Mouse (Mus musculus) neural tube, embryonic 11.5 days (tissue): ENCODE measurements around the gene Hsd3b4. TPM values are rescaled to one million over a fixed set of nuclear protein-coding genes. Genes with fewer than 3 reads are reported as not detected.
"Not testable (repeated sequence)": the region's sequence is repeated elsewhere in the genome, so short reads cannot be mapped to it uniquely, and the experiment has no call there.

Experiments
- ATAC-seq: fragments of 200-750 bp; cut with Nextera tagmentation; 2 replicates; pipeline ENCODE4 v1.8.0; 2017; ENCODE audit warnings: moderate number of reproducible peaks, mild to moderate bottlenecking, moderate TSS enrichment, moderate library complexity; ENCODE audit not compliant: insufficient read depth, low FRiP score, low TSS enrichment
- DNase-seq: peaks from one replicate; pipeline ENCODE4 v3.0.0-alpha.2; 2015; ENCODE audit warnings: low spot score
- H3K27ac ChIP-seq: fragments of 300-500 bp; sonication (generic); 2 replicates; pipeline ENCODE4 v1.5.1; 2014; ENCODE audit warnings: low read depth, mild to moderate bottlenecking, low read length
- H3K27me3 ChIP-seq: fragments of 300-500 bp; sonication (generic); 2 replicates; pipeline ENCODE4 v1.6.1; 2014; ENCODE audit warnings: mild to moderate bottlenecking, low read length, mixed read lengths; ENCODE audit not compliant: control insufficient read depth, insufficient read depth
- H3K36me3 ChIP-seq: fragments of 300-500 bp; sonication (generic); 2 replicates; pipeline ENCODE4 v1.6.1; 2014; ENCODE audit warnings: mild to moderate bottlenecking, low read length, moderate library complexity, mixed read lengths; ENCODE audit not compliant: control insufficient read depth, insufficient read depth
- H3K4me1 ChIP-seq: fragments of 300-500 bp; sonication (generic); 2 replicates; pipeline ENCODE4 v1.6.1; 2014; ENCODE audit warnings: low read length, mixed read lengths; ENCODE audit not compliant: control insufficient read depth, insufficient read depth
- H3K4me2 ChIP-seq: fragments of 300-500 bp; sonication (generic); 2 replicates; pipeline ENCODE4 v1.6.1; 2014; ENCODE audit warnings: low read depth, mild to moderate bottlenecking, moderate library complexity
- H3K4me3 ChIP-seq: fragments of 300-500 bp; sonication (generic); 2 replicates; pipeline ENCODE4 v1.5.1; 2014; ENCODE audit warnings: low read depth, low read length
- H3K9ac ChIP-seq: fragments of 300-500 bp; sonication (generic); 2 replicates; pipeline ENCODE4 v1.6.1; 2014; ENCODE audit warnings: mild to moderate bottlenecking, low read length
- H3K9me3 ChIP-seq: fragments of 300-500 bp; sonication (generic); 2 replicates; pipeline ENCODE4 v1.6.1; 2016; ENCODE audit warnings: low read length; ENCODE audit not compliant: control insufficient read depth
- WGBS: fragments of 180-500 bp; shearing (Covaris S2); extraction: QIAGEN DNeasy Blood & Tissue Kit; methylation state at CpG from one replicate; pipeline ENCODE4 v1.1.7; 2014; 5-methylcytosine and 5-hydroxymethylcytosine counted together
- polyA plus RNA-seq: library from polyadenylated mRNA; unstranded; fragments of >200 nt; fragmentation: Nextera tagmentation; extraction: Ambion mirVana; gene quantifications from 2 replicates; pipeline ENCODE4 v1.2.1, GENCODE M21; 2014

Gene Hsd3b4
- polyA plus RNA-seq, 1 experiment from 2014 or later, result not detected

DNA sequence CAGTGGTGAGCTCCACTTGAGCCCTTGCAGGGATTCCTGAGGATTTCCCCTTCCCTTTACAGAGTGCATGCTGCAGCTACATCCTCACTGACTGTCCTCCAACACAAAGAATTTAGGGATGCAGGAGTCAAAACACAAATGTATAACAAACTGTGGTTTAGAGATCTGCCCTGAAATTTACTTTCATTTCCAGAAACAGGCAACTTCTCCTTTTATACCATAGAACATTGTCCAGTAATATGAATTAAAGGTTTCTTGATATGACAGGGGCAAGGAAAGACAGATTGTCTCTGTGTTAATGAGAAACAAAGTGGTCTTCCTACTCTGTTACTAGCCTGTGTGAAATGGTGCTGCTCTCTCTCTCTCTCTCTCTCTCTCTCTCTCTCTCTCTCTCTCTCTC is 12.9 kb downstream of the Hsd3b4 start:
- not testable (repeated sequence) for H3K36me3 ChIP-seq, H3K9me3 ChIP-seq, ATAC-seq, H3K27me3 ChIP-seq, DNase-seq, H3K4me2 ChIP-seq, H3K4me1 ChIP-seq, H3K4me3 ChIP-seq, H3K9ac ChIP-seq, H3K27ac ChIP-seq

DNA sequence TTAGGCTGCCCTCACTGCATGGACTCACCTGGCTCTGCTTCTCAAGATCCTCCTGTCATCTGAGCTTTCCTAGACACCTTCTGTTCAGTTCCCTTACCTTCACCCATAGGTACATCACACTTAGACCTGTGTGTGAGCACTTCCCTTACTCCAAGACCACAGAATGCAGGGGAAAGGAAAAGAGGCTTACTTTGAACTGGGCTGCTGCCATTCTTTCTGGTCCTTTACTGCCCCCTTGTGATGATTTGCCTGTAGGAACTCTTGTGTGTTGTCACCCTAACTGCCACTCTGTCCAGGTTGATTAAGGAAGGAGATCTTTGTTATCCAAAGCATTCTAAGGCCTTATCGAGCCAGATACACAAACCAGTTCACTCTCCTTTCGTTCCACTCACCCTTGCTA is 13.6 kb downstream of the Hsd3b4 start:
- H3K27ac ChIP-seq, H3K4me2 ChIP-seq, H3K4me1 ChIP-seq, H3K36me3 ChIP-seq, DNase-seq, H3K9me3 ChIP-seq, H3K27me3 ChIP-seq, H3K4me3 ChIP-seq, H3K9ac ChIP-seq: not testable (repeated sequence)
- no CpG with 5 or more reads among the region's 2 CpGs for WGBS
- peak; percentile 31; the same call in 1 of the 2 replicates for ATAC-seq

DNA sequence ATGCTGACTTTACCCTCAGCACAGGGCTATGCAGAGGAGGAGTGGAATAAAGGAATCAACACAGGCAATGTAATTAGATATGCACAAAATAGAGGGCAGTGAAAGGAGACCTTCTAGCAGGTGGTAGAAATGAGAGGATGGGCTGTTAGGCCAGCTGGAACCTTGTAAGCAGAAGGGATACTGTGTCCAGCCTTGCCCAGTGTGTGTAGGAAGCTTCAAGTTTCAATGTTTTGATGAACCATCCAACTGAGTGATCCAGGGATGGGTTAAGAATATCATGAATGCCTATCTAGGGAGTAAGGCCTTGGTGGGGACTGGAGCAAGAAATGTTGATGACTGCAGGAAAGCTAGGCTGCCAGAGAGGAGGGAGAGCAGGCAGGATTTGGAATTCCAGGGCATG is 15.3 kb downstream of the Hsd3b4 start:
- DNase-seq, H3K27me3 ChIP-seq, H3K4me3 ChIP-seq, ATAC-seq, H3K4me2 ChIP-seq, H3K4me1 ChIP-seq, H3K9me3 ChIP-seq, H3K27ac ChIP-seq, H3K36me3 ChIP-seq, H3K9ac ChIP-seq: not testable (repeated sequence)

DNA sequence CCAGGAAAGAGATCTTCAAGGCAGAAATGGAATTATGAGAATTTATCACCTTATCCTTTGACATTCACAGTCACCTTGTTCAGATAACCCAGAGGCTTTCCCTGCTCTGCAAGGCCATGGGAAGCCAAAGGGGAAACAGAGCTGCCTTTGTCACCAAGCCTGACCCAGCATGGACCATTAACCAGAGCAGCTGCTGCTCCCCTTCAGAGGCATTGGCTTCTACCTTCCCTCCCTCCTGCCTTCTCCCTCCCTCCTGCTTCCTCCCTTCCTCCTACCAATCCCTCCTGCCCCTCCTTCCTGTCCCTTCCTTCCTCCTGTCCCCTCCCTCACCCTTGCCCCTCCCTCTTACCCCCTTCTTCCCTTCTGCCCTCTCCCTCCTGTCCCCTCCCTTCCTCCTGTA is 16.1 kb downstream of the Hsd3b4 start:
- DNase-seq, H3K4me2 ChIP-seq, H3K9me3 ChIP-seq, H3K27me3 ChIP-seq, ATAC-seq, H3K4me3 ChIP-seq, H3K9ac ChIP-seq, H3K36me3 ChIP-seq, H3K4me1 ChIP-seq, H3K27ac ChIP-seq: not testable (repeated sequence)

DNA sequence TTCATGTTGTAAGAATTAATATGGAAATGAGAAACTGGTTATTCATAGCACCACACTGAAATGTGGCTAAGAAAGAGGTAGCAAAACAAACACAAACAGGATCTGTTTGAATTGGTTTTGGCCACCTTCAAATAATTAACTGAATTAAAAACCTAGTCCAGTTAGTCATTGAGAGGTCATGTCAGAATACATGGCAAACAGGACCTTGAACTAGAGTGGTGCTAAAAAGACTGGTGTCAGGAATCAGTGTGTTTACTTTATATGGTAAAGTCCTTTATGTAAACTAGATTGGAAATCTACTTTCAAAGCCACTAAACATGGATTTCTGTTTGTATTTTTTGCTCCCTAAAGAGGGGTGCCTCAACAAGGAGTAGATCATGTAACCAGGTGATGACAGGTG is 38.8 kb downstream of the Hsd3b4 start:
- not testable (repeated sequence) for H3K4me1 ChIP-seq, H3K4me2 ChIP-seq, H3K9ac ChIP-seq, ATAC-seq, H3K9me3 ChIP-seq, H3K27me3 ChIP-seq, H3K4me3 ChIP-seq, H3K27ac ChIP-seq, H3K36me3 ChIP-seq, DNase-seq

DNA sequence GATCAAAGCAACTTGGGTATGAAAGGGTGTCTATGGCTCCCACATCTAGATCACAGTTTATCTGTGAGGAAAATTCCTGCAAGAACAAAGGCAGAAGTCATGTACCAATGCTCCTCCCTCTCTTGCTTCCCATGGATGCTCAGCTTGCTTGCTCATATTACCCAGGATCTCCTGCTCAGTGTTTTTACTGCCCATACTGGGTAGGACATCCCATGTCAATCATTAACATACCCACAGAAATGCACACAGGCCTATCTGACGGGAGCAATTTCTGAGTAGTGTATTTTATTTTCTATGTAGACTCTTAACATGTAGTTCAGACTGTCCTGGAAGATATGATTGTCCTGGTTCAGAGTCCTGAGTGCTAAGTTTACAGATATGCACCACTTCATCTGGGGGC is 39.3 kb downstream of the Hsd3b4 start:
- not testable (repeated sequence) for H3K4me2 ChIP-seq, H3K27ac ChIP-seq, DNase-seq, H3K36me3 ChIP-seq, H3K27me3 ChIP-seq, H3K4me1 ChIP-seq, H3K4me3 ChIP-seq, H3K9ac ChIP-seq, H3K9me3 ChIP-seq, ATAC-seq
- no CpG with 5 or more reads among the region's 1 CpGs for WGBS

DNA sequence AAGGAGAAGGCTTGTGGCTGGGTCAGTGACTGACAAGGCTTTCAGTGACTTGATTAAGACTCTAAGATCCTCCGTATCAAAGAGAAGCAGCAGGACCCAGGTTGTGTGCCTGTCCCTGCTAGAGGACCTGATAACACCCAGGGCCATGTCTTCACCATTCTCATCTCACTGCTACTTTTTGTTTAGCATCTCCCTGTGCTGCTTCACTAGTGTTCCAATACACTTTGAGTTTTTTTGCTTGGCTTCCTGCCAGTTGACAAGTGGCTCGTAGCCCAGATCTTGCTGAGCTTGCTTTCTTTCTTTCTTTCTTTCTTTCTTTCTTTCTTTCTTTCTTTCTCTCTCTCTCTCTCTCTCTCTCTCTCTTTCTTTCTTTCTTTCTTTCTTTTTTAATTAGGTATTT is 41.0 kb downstream of the Hsd3b4 start:
- not testable (repeated sequence) for H3K4me3 ChIP-seq, H3K4me1 ChIP-seq
- WGBS, result 100% methylated on average over 1 of the region's 2 CpGs

DNA sequence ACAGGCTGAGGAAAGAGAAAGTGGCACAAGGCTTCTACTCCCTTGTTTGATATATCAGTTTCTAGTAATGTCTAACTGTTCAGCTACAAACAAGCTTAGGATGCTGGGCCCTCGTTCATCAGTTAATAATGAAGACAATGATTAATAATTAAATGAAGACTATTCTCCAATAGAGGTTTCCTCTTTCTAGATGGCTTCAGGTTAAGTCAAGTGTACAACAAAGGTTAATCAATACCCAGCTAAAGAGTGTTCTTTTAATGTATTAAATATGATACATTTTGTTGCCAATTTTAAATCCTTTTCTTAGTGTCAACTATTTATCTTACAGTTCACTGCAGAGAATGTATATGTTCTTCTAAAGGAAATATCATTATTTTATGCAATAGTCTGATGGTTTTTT is 53.3 kb downstream of the Hsd3b4 start, which contains the start of gene Gm4450:
Gene Gm4450 (minus strand): TSS at position 101 of the 400 bp plus-strand sequence.
- not testable (repeated sequence) for ATAC-seq, H3K36me3 ChIP-seq, H3K4me2 ChIP-seq, H3K27ac ChIP-seq, DNase-seq, H3K9me3 ChIP-seq, H3K9ac ChIP-seq, H3K27me3 ChIP-seq, H3K4me1 ChIP-seq, H3K4me3 ChIP-seq
- WGBS, result no CpG with 5 or more reads among the region's 1 CpGs

More for the DNA sequence above, 41.0 kb downstream of the Hsd3b4 start:
- H3K9ac ChIP-seq, H3K4me2 ChIP-seq, H3K27me3 ChIP-seq, DNase-seq, H3K36me3 ChIP-seq, H3K9me3 ChIP-seq, H3K27ac ChIP-seq, ATAC-seq: not testable (repeated sequence)

DNA sequence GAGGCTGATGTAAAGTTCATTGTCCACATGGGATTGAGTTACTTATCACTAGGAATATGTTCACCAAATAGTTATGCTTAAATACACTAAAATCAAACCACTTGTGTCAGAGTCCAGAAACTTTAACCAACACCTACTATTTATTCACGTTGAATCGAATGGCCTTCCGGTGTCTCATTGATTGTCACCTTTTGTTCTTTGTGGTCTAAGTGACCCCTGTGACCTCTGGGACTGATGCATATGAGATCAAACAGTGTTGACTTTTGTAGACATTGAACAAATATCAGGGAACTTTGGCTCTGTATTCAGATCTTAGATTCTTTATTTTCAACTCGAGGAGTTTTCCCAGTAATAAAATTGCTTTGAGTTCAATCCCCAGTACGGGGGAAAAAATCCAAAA is 56.5 kb downstream of the Hsd3b4 start:
- H3K9ac ChIP-seq, H3K4me2 ChIP-seq, H3K27ac ChIP-seq, H3K9me3 ChIP-seq, H3K27me3 ChIP-seq, DNase-seq, H3K4me3 ChIP-seq, H3K36me3 ChIP-seq, H3K4me1 ChIP-seq, ATAC-seq: not testable (repeated sequence)
- WGBS, result 80% methylated on average over 5 of the region's 5 CpGs
